In genomic region chr7:142572992-142573391, GRCm38 (mm10) we compare ENCODE assay signal across 10 mouse cellular contexts. TPM values are rescaled to one million over a fixed set of nuclear protein-coding genes. Genes with fewer than 3 reads are reported as not detected.
A peak's percentile ranks its signal among the peaks of the same experiment; 100 is the strongest.
DNase-seq lines count a peak whose midpoint lies in the region; ATAC-seq and TF ChIP-seq lines count a peak whose summit lies in the region.
"Had no signal": no experiment of that assay in that cellular context is flagged by ENCODE, and none has a peak within 500 bp of the region (broad histone marks: within the 10 kb centered on the region; RNA-seq: fewer than 3 reads in every experiment).

No protein-coding gene starts in this region.

- no peak for TF ChIP-seq CTCF in hindbrain, postnatal 0 days (IDR thresholded peaks at IDR 0.05; ENCODE audit: low read depth)

- 34% methylated on average over 6 of the region's 6 CpGs for WGBS in hindbrain, embryonic 11.5 days
- WGBS in hindbrain, postnatal 0 days = 69% methylated on average over 6 of the region's 6 CpGs
- 13% methylated on average over 6 of the region's 6 CpGs for WGBS in embryonic facial prominence, embryonic 10.5 days
- WGBS in embryonic facial prominence, embryonic 11.5 days = 12% methylated on average over 6 of the region's 6 CpGs
- WGBS in limb, embryonic 15.5 days = 13% methylated on average over 6 of the region's 6 CpGs

- no peak overlapping the region for H3K9ac ChIP-seq in hindbrain, embryonic 11.5 days (ENCODE audit: low read depth, low read length)
- H3K9ac ChIP-seq in hindbrain, postnatal 0 days (replicated peaks; ENCODE audit: low read length) = no peak overlapping the region
- peak overlapping the region; percentile 41 for H3K9ac ChIP-seq in embryonic facial prominence, embryonic 11.5 days (replicated peaks; ENCODE audit: low read length)
- H3K9ac ChIP-seq in limb, embryonic 15.5 days = 0 out of 2 replicates have a peak overlapping the region, but pooled peaks have one; percentile 14
- H3K9ac ChIP-seq: neural tube, embryonic 12.5 days had no signal

- H3K4me1 ChIP-seq in hindbrain, embryonic 11.5 days (replicated peaks; ENCODE audit: control insufficient read depth, insufficient read depth, low read length) = peaks cover 2% of the 10 kb centered on the region; the same call in 1 of the 2 replicates
- H3K4me1 ChIP-seq in hindbrain, postnatal 0 days (ENCODE audit: insufficient read depth, low read length) = no peaks in the 10 kb centered on the region
- peaks cover 95% of the 10 kb centered on the region for H3K4me1 ChIP-seq in embryonic facial prominence, embryonic 10.5 days
- peaks cover 21% of the 10 kb centered on the region for H3K4me1 ChIP-seq in embryonic facial prominence, embryonic 11.5 days (ENCODE audit: control insufficient read depth, insufficient read depth, low read length)
- H3K4me1 ChIP-seq in limb, embryonic 15.5 days = peaks cover 72% of the 10 kb centered on the region

- H3K9me3 ChIP-seq in hindbrain, embryonic 11.5 days (ENCODE audit: control insufficient read depth, low read length) = no peaks in the 10 kb centered on the region
- no peaks in the 10 kb centered on the region for H3K9me3 ChIP-seq in hindbrain, postnatal 0 days (ENCODE audit: low read length)
- H3K9me3 ChIP-seq in embryonic facial prominence, embryonic 10.5 days = no peaks in the 10 kb centered on the region
- H3K9me3 ChIP-seq in embryonic facial prominence, embryonic 11.5 days (replicated peaks; ENCODE audit: control insufficient read depth, low read length) = no peaks in the 10 kb centered on the region
- no peaks in the 10 kb centered on the region for H3K9me3 ChIP-seq in limb, embryonic 15.5 days
- H3K9me3 ChIP-seq: neural tube, embryonic 12.5 days had no signal

- ATAC-seq in hindbrain, embryonic 11.5 days (ENCODE audit: low FRiP score) = no peak
- no peak for ATAC-seq in hindbrain, postnatal 0 days
- peak; percentile 69 for ATAC-seq in embryonic facial prominence, embryonic 11.5 days (replicated peaks; ENCODE audit: insufficient number of reproducible peaks, low FRiP score, low TSS enrichment, low read depth)
- ATAC-seq in limb, embryonic 15.5 days (ENCODE audit: insufficient number of reproducible peaks, low FRiP score, low TSS enrichment, low read depth) = no peak

- H3K36me3 ChIP-seq in hindbrain, embryonic 11.5 days (ENCODE audit: control insufficient read depth, insufficient read depth, low read length) = no peaks in the 10 kb centered on the region
- no peaks in the 10 kb centered on the region for H3K36me3 ChIP-seq in hindbrain, postnatal 0 days (ENCODE audit: insufficient read depth, low read length)
- H3K36me3 ChIP-seq in embryonic facial prominence, embryonic 10.5 days (replicated peaks) = peaks cover 11% of the 10 kb centered on the region; the same call in 1 of the 2 replicates
- no peaks in the 10 kb centered on the region for H3K36me3 ChIP-seq in embryonic facial prominence, embryonic 11.5 days (replicated peaks; ENCODE audit: control insufficient read depth, insufficient read depth, low read depth, low read length)
- H3K36me3 ChIP-seq in limb, embryonic 15.5 days = no peaks in the 10 kb centered on the region
- H3K36me3 ChIP-seq: neural tube, embryonic 12.5 days had no signal

- peaks cover 4% of the 10 kb centered on the region; the same call in 1 of the 2 replicates for H3K27me3 ChIP-seq in hindbrain, embryonic 11.5 days (ENCODE audit: control insufficient read depth, insufficient read depth, low read length)
- no peaks in the 10 kb centered on the region for H3K27me3 ChIP-seq in hindbrain, postnatal 0 days (ENCODE audit: insufficient read depth, low read length)
- no peaks in the 10 kb centered on the region for H3K27me3 ChIP-seq in embryonic facial prominence, embryonic 10.5 days (replicated peaks; ENCODE audit: low read depth, poor library complexity, severe bottlenecking)
- no peaks in the 10 kb centered on the region for H3K27me3 ChIP-seq in embryonic facial prominence, embryonic 11.5 days (ENCODE audit: control insufficient read depth, insufficient read depth, low read length)
- H3K27me3 ChIP-seq in limb, embryonic 15.5 days = no peaks in the 10 kb centered on the region
- H3K27me3 ChIP-seq: neural tube, embryonic 12.5 days had no signal

- no peak overlapping the region for H3K4me2 ChIP-seq in hindbrain, embryonic 11.5 days (replicated peaks; ENCODE audit: low read depth, low read length)
- no peak overlapping the region for H3K4me2 ChIP-seq in hindbrain, postnatal 0 days (ENCODE audit: low read depth, low read length)
- no peak overlapping the region for H3K4me2 ChIP-seq in embryonic facial prominence, embryonic 11.5 days (ENCODE audit: low read depth, low read length)
- no peak overlapping the region for H3K4me2 ChIP-seq in limb, embryonic 15.5 days
- H3K4me2 ChIP-seq: midbrain, embryonic 11.5 days had no signal

- no peak for DNase-seq in hindbrain, embryonic 11.5 days (ENCODE audit: low spot score)
- DNase-seq in hindbrain, postnatal 0 days (ENCODE audit: low spot score) = no peak
- DNase-seq in embryonic facial prominence, embryonic 10.5 days (ENCODE audit: low spot score) = peak; percentile 71
- DNase-seq in embryonic facial prominence, embryonic 11.5 days (ENCODE audit: low spot score) = peak; percentile 79
- no peak for DNase-seq in left cerebral cortex, adult 9 months (ENCODE audit: low spot score in 2 of 2)
- no peak for DNase-seq in frontal cortex, postnatal 10 days (ENCODE audit: low spot score in 2 of 2)
- DNase-seq: retina, postnatal 1 day had no signal

- H3K27ac ChIP-seq in hindbrain, embryonic 11.5 days (ENCODE audit: low read depth, low read length) = peak overlapping the region; percentile 42; the same call in 1 of the 2 replicates
- no peak overlapping the region for H3K27ac ChIP-seq in hindbrain, postnatal 0 days
- peak overlapping the region; percentile 91 for H3K27ac ChIP-seq in embryonic facial prominence, embryonic 10.5 days (replicated peaks)
- peak overlapping the region; percentile 95 for H3K27ac ChIP-seq in embryonic facial prominence, embryonic 11.5 days (replicated peaks; ENCODE audit: low read depth, low read length)
- peak overlapping the region; percentile 90 for H3K27ac ChIP-seq in limb, embryonic 15.5 days
- H3K27ac ChIP-seq: neural tube, embryonic 12.5 days had no signal

- H3K4me3 ChIP-seq in hindbrain, embryonic 11.5 days (ENCODE audit: low read depth, low read length) = no peak overlapping the region
- no peak overlapping the region for H3K4me3 ChIP-seq in hindbrain, postnatal 0 days (ENCODE audit: low read length)
- peak overlapping the region; percentile 25; the same call in 1 of the 2 replicates for H3K4me3 ChIP-seq in embryonic facial prominence, embryonic 10.5 days
- no peak overlapping the region for H3K4me3 ChIP-seq in embryonic facial prominence, embryonic 11.5 days (ENCODE audit: low read depth, low read length)
- H3K4me3 ChIP-seq in limb, embryonic 15.5 days = no peak overlapping the region
- H3K4me3 ChIP-seq: neural tube, embryonic 12.5 days had no signal

RNA-seq across cellular contexts. Expression of gene Mrpl23, which starts 40.5 kb away (rescaled TPM):
- 13.5 and 13.9 TPM in 2 replicates for polyA plus RNA-seq in hindbrain, embryonic 11.5 days (2014; fragmentation: Nextera tagmentation; extraction: Ambion mirVana)
- 64.0 and 69.3 TPM in 2 replicates for total RNA-seq in hindbrain, postnatal 0 days (2014; rRNA removed)
- 17.4 and 25.5 TPM in 2 replicates for polyA plus RNA-seq in hindbrain, postnatal 0 days (2015; fragmentation: Nextera tagmentation; extraction: Ambion mirVana)
- polyA plus RNA-seq in embryonic facial prominence, embryonic 10.5 days (2016; fragmentation: Nextera tagmentation; extraction: Ambion mirVana) = 18.1 and 22.4 TPM in 2 replicates
- 16.4 and 17.2 TPM in 2 replicates for polyA plus RNA-seq in embryonic facial prominence, embryonic 11.5 days (2014; fragmentation: Nextera tagmentation; extraction: Ambion mirVana)
- 28.8 and 30.5 TPM in 2 replicates for polyA plus RNA-seq in limb, embryonic 15.5 days (2015; fragmentation: Nextera tagmentation; extraction: Ambion mirVana)

Comparison
In these comparisons a context has a peak if more than half of its experiments do, and no peak if none do; other contexts are left out.
1. DNase-seq: peak in embryonic facial prominence, embryonic 10.5 days (single experiment) and embryonic facial prominence, embryonic 11.5 days (single experiment); none in hindbrain, embryonic 11.5 days (single experiment), hindbrain, postnatal 0 days (single experiment), left cerebral cortex, adult 9 months (0 of 2) and frontal cortex, postnatal 10 days (0 of 2).
2. H3K9ac ChIP-seq: peak in embryonic facial prominence, embryonic 11.5 days (single experiment) and limb, embryonic 15.5 days (single experiment); none in hindbrain, embryonic 11.5 days (single experiment) and hindbrain, postnatal 0 days (single experiment).